Mouse (Mus musculus) embryonic fibroblast, embryonic 13.5 days (primary cell): Measurements from ENCODE around the gene Cpne6. TPM values are rescaled to one million over a fixed set of nuclear protein-coding genes. Genes with fewer than 3 reads are reported as not detected.

ENCODE experiments used
- H3K27ac ChIP-seq: 2 replicates; pipeline ENCODE4 v1.5.1; 2012; ENCODE audit warnings: low read length, control low read depth, inconsistent platforms; ENCODE audit not compliant: insufficient read depth
- H3K4me1 ChIP-seq: 2 replicates; pipeline ENCODE4 v1.6.1; 2011; ENCODE audit warnings: low read length; ENCODE audit not compliant: control insufficient read depth, insufficient read depth
- H3K4me3 ChIP-seq: 2 replicates; pipeline ENCODE4 v1.5.1; 2011; ENCODE audit warnings: mild to moderate bottlenecking, control low read depth, low read length; ENCODE audit not compliant: insufficient read depth
- CTCF ChIP-seq: IDR thresholded peaks from 2 replicates; pipeline ENCODE4 v1.5.1; 2011; ENCODE audit warnings: mild to moderate bottlenecking, control low read depth, low read length, moderate library complexity, borderline replicate concordance; ENCODE audit not compliant: insufficient read depth
- POLR2A ChIP-seq: IDR thresholded peaks from 2 replicates; pipeline ENCODE4 v1.6.1; 2011; ENCODE audit warnings: low read depth, mild to moderate bottlenecking, control low read depth, low read length, moderate library complexity
- polyA plus RNA-seq: library from polyadenylated mRNA; stranded (reverse); fragments of >200 nt; gene quantifications from 2 replicates; pipeline ENCODE4 v1.2.4, GENCODE M21; 2011; ENCODE audit warnings: low read depth; ENCODE audit not compliant: missing spikeins, insufficient read length

Gene Cpne6
- polyA plus RNA-seq, 1 experiment, result not detected

DNA sequence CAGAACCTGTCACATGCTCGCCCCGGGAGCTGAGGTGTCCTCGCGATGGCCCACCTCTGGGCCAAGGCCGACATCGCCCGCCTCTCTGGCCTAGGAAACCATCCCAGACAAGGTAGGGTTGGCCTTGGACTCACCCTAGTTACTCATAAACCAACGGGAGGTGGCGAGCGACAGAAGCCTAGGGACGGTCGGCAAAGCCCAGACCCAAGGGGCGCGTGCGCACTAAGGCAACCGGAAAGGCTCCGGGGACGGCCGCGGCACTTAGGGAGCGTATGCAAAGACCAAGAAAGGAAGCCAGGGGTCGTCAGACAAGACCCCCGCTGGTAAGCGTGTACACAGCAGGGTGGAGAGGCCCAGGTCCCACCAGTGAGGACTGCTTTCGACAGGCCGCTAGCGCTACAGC, 49.6 kb downstream of the Cpne6 start, which contains the start of gene Dcaf11:
Gene Dcaf11 (plus strand): TSS at position 208 of the 403 bp plus-strand sequence.
- peak within 1 kb of the TSS; percentile 90 for H3K27ac ChIP-seq

DNA sequence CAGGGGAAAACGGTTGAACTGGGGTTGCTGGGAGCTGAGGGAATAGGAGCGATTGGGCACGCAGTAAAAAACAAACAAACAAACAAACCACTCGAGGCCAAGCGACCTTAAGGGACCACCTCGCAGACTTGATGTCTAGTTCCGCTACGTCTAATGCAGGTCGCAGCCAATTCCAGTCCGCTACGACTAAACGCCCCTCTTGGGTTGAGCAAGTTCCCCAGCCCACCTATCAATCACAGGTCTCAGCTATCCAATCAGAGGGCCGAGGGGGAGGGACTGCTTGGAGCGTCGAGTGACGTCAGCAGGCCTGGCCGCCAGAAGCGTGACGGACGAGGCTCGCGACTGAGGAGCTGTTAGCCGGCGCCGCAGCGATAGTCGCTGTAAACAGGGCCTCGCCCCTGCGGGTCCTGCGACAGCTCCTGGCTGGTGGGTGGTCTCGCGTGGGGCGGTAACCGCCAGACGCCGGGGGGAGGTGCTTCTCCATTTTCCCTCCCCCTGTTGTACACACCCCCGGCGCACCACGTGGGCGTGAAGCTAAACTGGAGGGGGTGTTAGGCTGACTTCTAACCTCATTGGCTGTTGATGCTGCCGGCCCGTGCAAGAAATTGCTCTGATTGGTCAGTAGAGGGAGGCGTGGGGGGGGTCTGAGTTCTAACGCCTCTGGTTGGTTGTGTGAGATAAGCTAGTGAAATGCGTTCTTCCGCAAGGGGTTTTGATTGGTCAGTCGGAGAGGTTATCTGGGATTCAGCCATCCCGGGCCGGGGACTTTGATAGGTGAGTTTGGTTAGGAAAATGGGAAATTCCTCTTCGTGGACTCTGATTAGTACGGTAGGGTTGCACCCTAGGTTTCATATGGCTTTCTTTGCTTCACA, 50.2 kb downstream of the Cpne6 start, which contains the start of gene A730061H03Rik:
Gene A730061H03Rik (minus strand): TSS at position 205 of the 872 bp plus-strand sequence.
- TF ChIP-seq CTCF, result no peak
- TF ChIP-seq POLR2A, result peak; percentile 75
- peak within 1 kb of the TSS; percentile 80 for H3K4me3 ChIP-seq
- peaks cover 3% of the 10 kb centered on the region; the same call in 1 of the 2 replicates for H3K4me1 ChIP-seq
- peak within 1 kb of the TSS; percentile 90 for H3K27ac ChIP-seq

More for the DNA sequence above, 49.6 kb downstream of the Cpne6 start, which contains the start of gene Dcaf11:
- peaks cover 3% of the 10 kb centered on the region; the same call in 1 of the 2 replicates for H3K4me1 ChIP-seq
- TF ChIP-seq CTCF, result no peak
- peak; percentile 81 for TF ChIP-seq POLR2A
- H3K4me3 ChIP-seq, result peak within 1 kb of the TSS; percentile 80

GRCm38 (mm10) chr14:55561860-55562259, 51.6 kb downstream of the Cpne6 start:
- no peak for TF ChIP-seq POLR2A
- TF ChIP-seq CTCF, result no peak
- H3K4me3 ChIP-seq, result no peak overlapping the region
- no peak overlapping the region for H3K27ac ChIP-seq
- H3K4me1 ChIP-seq, result peaks cover 3% of the 10 kb centered on the region; the same call in 1 of the 2 replicates

GRCm38 (mm10) chr14:55563249-55563648, 53.0 kb downstream of the Cpne6 start:
- Histone ChIP-seq H3K27ac (no peak overlapping the region), H3K4me3 (no peak overlapping the region), H3K4me1 (peaks cover 3% of the 10 kb centered on the region; the same call in 1 of the 2 replicates)
- TF ChIP-seq POLR2A (no peak), CTCF (no peak)

- H3K27ac ChIP-seq, result no peak overlapping the region
- peaks cover 3% of the 10 kb centered on the region; the same call in 1 of the 2 replicates for H3K4me1 ChIP-seq
- TF ChIP-seq CTCF, result no peak
- no peak for TF ChIP-seq POLR2A
- H3K4me3 ChIP-seq, result no peak overlapping the region
Observed at GRCm38 (mm10) chr14:55565748-55566147, 55.5 kb downstream of the Cpne6 start.

Other genes starting within 250 kb of the Cpne6 start
- 39.6 and 51.8 TPM in 2 replicates for gene Dhrs4, start 31.7 kb upstream of the Cpne6 start, polyA plus RNA-seq
- gene Carmil3, start 19.8 kb upstream of the Cpne6 start, polyA plus RNA-seq, result 0.77 and 2.9 TPM in 2 replicates
- gene Nrl, start 14.5 kb downstream of the Cpne6 start, polyA plus RNA-seq, result not detected in 2 replicates
- gene Pck2, start 29.8 kb downstream of the Cpne6 start, polyA plus RNA-seq, result 120 and 151 TPM in 2 replicates
- 19.4 and 20.7 TPM in 2 replicates for gene Dcaf11, start 49.6 kb downstream of the Cpne6 start, polyA plus RNA-seq
- gene A730061H03Rik, start 50.0 kb downstream of the Cpne6 start, polyA plus RNA-seq, result not detected in 2 replicates
- gene Fitm1, start 65.2 kb downstream of the Cpne6 start, polyA plus RNA-seq, result not detected in 2 replicates
- 87.2 and 116 TPM in 2 replicates for gene Psme1, start 67.7 kb downstream of the Cpne6 start, polyA plus RNA-seq
- gene Emc9, start 74.9 kb downstream of the Cpne6 start, polyA plus RNA-seq, result 8.9 and 10.0 TPM in 2 replicates
- gene Psme2, start 80.7 kb downstream of the Cpne6 start, polyA plus RNA-seq, result 169 and 242 TPM in 2 replicates
- gene Rnf31, start 81.3 kb downstream of the Cpne6 start, polyA plus RNA-seq, result 17.0 and 24.7 TPM in 2 replicates
- gene Irf9, start 93.1 kb downstream of the Cpne6 start, polyA plus RNA-seq, result 24.2 and 33.2 TPM in 2 replicates
- gene Rec8, start 107.6 kb downstream of the Cpne6 start, polyA plus RNA-seq, result 0.65 TPM in 1 of 2 replicates, not detected in the other
- 131 and 143 TPM in 2 replicates for gene Ipo4, start 125.5 kb downstream of the Cpne6 start, polyA plus RNA-seq
- 13.1 and 22.2 TPM in 2 replicates for gene Gm49378, start 127.5 kb downstream of the Cpne6 start, polyA plus RNA-seq
- gene Tm9sf1, start 133.4 kb downstream of the Cpne6 start, polyA plus RNA-seq, result 77.1 and 90.9 TPM in 2 replicates
- 0.73 and 0.81 TPM in 2 replicates for gene Tssk4, start 139.7 kb downstream of the Cpne6 start, polyA plus RNA-seq
- gene Mdp1, start 150.1 kb downstream of the Cpne6 start, polyA plus RNA-seq, result 28.9 and 30.0 TPM in 2 replicates
- gene Gmpr2, start 161.5 kb downstream of the Cpne6 start, polyA plus RNA-seq, result 33.6 and 34.1 TPM in 2 replicates
- 287 and 295 TPM in 2 replicates for gene Nedd8, start 161.7 kb downstream of the Cpne6 start, polyA plus RNA-seq
- 19.7 and 20.8 TPM in 2 replicates for gene Tinf2, start 171.4 kb downstream of the Cpne6 start, polyA plus RNA-seq
- gene Tgm1, start 203.5 kb downstream of the Cpne6 start, polyA plus RNA-seq, result 0.25 and 0.32 TPM in 2 replicates
- gene Rabggta, start 211.8 kb downstream of the Cpne6 start, polyA plus RNA-seq, result 11.5 and 16.3 TPM in 2 replicates
- gene Dhrs1, start 235.2 kb downstream of the Cpne6 start, polyA plus RNA-seq, result 55.1 and 61.6 TPM in 2 replicates
- 36.4 and 37.5 TPM in 2 replicates for gene Nop9, start 235.2 kb downstream of the Cpne6 start, polyA plus RNA-seq
- gene Cideb, start 248.0 kb downstream of the Cpne6 start, polyA plus RNA-seq, result 0.95 TPM in 1 of 2 replicates, not detected in the other